Mouse (Mus musculus) liver, postnatal 0 days (tissue): Measurements from ENCODE around the gene Tpbgl.

ENCODE experiments used
- CTCF ChIP-seq: sonication (generic); IDR thresholded peaks from 2 replicates; pipeline ENCODE4 v1.5.1; 2016; ENCODE audit warnings: antibody characterized with exemption, low read depth
- EP300 ChIP-seq: IDR thresholded peaks from 2 replicates; pipeline ENCODE4 v1.6.1; 2016; ENCODE audit warnings: antibody characterized with exemption, low read depth, mild to moderate bottlenecking

- TF ChIP-seq CTCF (no peak), EP300 (no peak)
These were observed 34.2 kb upstream of the Tpbgl start for GRCm38 (mm10) chr7:99661071-99661470.
